In genomic region chr2:32822643-32823042, GRCm38 (mm10) we compare ENCODE assay signal across 18 mouse cellular contexts. TPM values are rescaled to one million over a fixed set of nuclear protein-coding genes. Genes with fewer than 3 reads are reported as not detected.
DNase-seq lines count a peak whose midpoint lies in the region; ATAC-seq and TF ChIP-seq lines count a peak whose summit lies in the region.
"Had no signal": no experiment of that assay in that cellular context is flagged by ENCODE, and none has a peak within 500 bp of the region (broad histone marks: within the 10 kb centered on the region; RNA-seq: fewer than 3 reads in every experiment).

No protein-coding gene starts in this region.

- H3K4me2 ChIP-seq in forebrain, embryonic 16.5 days (ENCODE audit: low read length) = no peak overlapping the region
- no peak overlapping the region for H3K4me2 ChIP-seq in intestine, embryonic 15.5 days (replicated peaks)
- H3K4me2 ChIP-seq: limb, embryonic 15.5 days; midbrain, embryonic 12.5 days had no signal

- no peak overlapping the region for H3K4me3 ChIP-seq in forebrain, embryonic 10.5 days
- no peak overlapping the region for H3K4me3 ChIP-seq in forebrain, embryonic 16.5 days (replicated peaks; ENCODE audit: low read length)
- no peak overlapping the region for H3K4me3 ChIP-seq in left cerebral cortex, adult 2 months
- no peak overlapping the region for H3K4me3 ChIP-seq in cerebellum, adult 2 months (replicated peaks; ENCODE audit: insufficient read depth, low read depth, low read length)
- H3K4me3 ChIP-seq in embryonic facial prominence, embryonic 10.5 days = no peak overlapping the region
- no peak overlapping the region for H3K4me3 ChIP-seq in intestine, embryonic 15.5 days (replicated peaks)
- H3K4me3 ChIP-seq: heart, embryonic 10.5 days; limb, embryonic 15.5 days; midbrain, embryonic 12.5 days; myocyte had no signal

- no peak for TF ChIP-seq POLR2A in cerebellum, adult 2 months (IDR thresholded peaks at IDR 0.05; ENCODE audit: borderline replicate concordance, insufficient read depth, low read length)

- no peak for DNase-seq in forebrain, embryonic 10.5 days (ENCODE audit: extremely low spot score, low spot score)
- no peak for DNase-seq in left cerebral cortex, adult 2 months (ENCODE audit: extremely low spot score in 1 of 2, low spot score in 2 of 2)
- DNase-seq in left cerebral cortex, adult 11 months (ENCODE audit: low spot score) = no peak
- peak; percentile 68 to 69 for DNase-seq in cerebellum, adult 2 months
- no peak for DNase-seq in embryonic facial prominence, embryonic 10.5 days (ENCODE audit: low spot score)
- DNase-seq: adrenal gland, adult 8-10 months; heart, postnatal 10 days; lung, adult 18-20 months; lung, postnatal 36 days; thymus, postnatal 36 days had no signal

- H3K27me3 ChIP-seq in forebrain, embryonic 10.5 days (ENCODE audit: poor library complexity, severe bottlenecking) = no peaks in the 10 kb centered on the region
- H3K27me3 ChIP-seq in forebrain, embryonic 16.5 days (replicated peaks; ENCODE audit: control insufficient read depth, insufficient read depth, low read length) = no peaks in the 10 kb centered on the region
- no peaks in the 10 kb centered on the region for H3K27me3 ChIP-seq in cerebellum, adult 2 months (ENCODE audit: control insufficient read depth, insufficient read depth, low read length)
- no peaks in the 10 kb centered on the region for H3K27me3 ChIP-seq in embryonic facial prominence, embryonic 10.5 days (replicated peaks; ENCODE audit: low read depth, poor library complexity, severe bottlenecking)
- no peaks in the 10 kb centered on the region for H3K27me3 ChIP-seq in intestine, embryonic 15.5 days (replicated peaks)
- H3K27me3 ChIP-seq: limb, embryonic 15.5 days; midbrain, embryonic 12.5 days had no signal

- H3K9me3 ChIP-seq in forebrain, embryonic 10.5 days = no peaks in the 10 kb centered on the region
- H3K9me3 ChIP-seq in forebrain, embryonic 16.5 days (ENCODE audit: control insufficient read depth, low read length) = no peaks in the 10 kb centered on the region
- H3K9me3 ChIP-seq in embryonic facial prominence, embryonic 10.5 days = no peaks in the 10 kb centered on the region
- H3K9me3 ChIP-seq in intestine, embryonic 15.5 days = no peaks in the 10 kb centered on the region
- H3K9me3 ChIP-seq: heart, embryonic 10.5 days; limb, embryonic 15.5 days; midbrain, embryonic 12.5 days had no signal

- peaks cover 22% of the 10 kb centered on the region for H3K4me1 ChIP-seq in forebrain, embryonic 10.5 days
- H3K4me1 ChIP-seq in forebrain, embryonic 16.5 days (replicated peaks; ENCODE audit: control insufficient read depth, insufficient read depth, low read length) = peaks cover 7% of the 10 kb centered on the region
- peaks cover 65% of the 10 kb centered on the region for H3K4me1 ChIP-seq in cerebellum, adult 2 months (ENCODE audit: control insufficient read depth, insufficient read depth, low read length)
- H3K4me1 ChIP-seq in embryonic facial prominence, embryonic 10.5 days = peaks cover 25% of the 10 kb centered on the region
- peaks cover 15% of the 10 kb centered on the region for H3K4me1 ChIP-seq in intestine, embryonic 15.5 days (replicated peaks)

- H3K36me3 ChIP-seq in forebrain, embryonic 10.5 days (replicated peaks) = peaks cover 4% of the 10 kb centered on the region; the same call in 1 of the 2 replicates
- peaks cover 8% of the 10 kb centered on the region; the same call in 1 of the 2 replicates for H3K36me3 ChIP-seq in forebrain, embryonic 16.5 days (ENCODE audit: control insufficient read depth, insufficient read depth)
- peaks cover 10% of the 10 kb centered on the region for H3K36me3 ChIP-seq in embryonic facial prominence, embryonic 10.5 days (replicated peaks)
- H3K36me3 ChIP-seq in intestine, embryonic 15.5 days = no peaks in the 10 kb centered on the region
- H3K36me3 ChIP-seq: limb, embryonic 15.5 days had no signal

- H3K27ac ChIP-seq in forebrain, embryonic 10.5 days = peak overlapping the region; percentile 72
- H3K27ac ChIP-seq in forebrain, embryonic 16.5 days (ENCODE audit: low read length) = no peak overlapping the region
- H3K27ac ChIP-seq in left cerebral cortex, adult 2 months = peak overlapping the region; percentile 53; the same call in 1 of the 2 replicates
- peak overlapping the region; percentile 61 for H3K27ac ChIP-seq in cerebellum, adult 2 months (ENCODE audit: insufficient read depth, low read length)
- H3K27ac ChIP-seq in embryonic facial prominence, embryonic 10.5 days (replicated peaks) = peak overlapping the region; percentile 57
- H3K27ac ChIP-seq in intestine, embryonic 15.5 days = no peak overlapping the region
- H3K27ac ChIP-seq: limb, embryonic 15.5 days had no signal

- no peak for TF ChIP-seq CTCF in left cerebral cortex, adult 2 months (IDR thresholded peaks at IDR 0.05)
- TF ChIP-seq CTCF in cerebellum, adult 2 months (IDR thresholded peaks at IDR 0.05; ENCODE audit: borderline replicate concordance, insufficient read depth, low read depth, low read length) = no peak; the same call in 1 of the 2 replicates

- ATAC-seq in forebrain, embryonic 16.5 days = no peak
- ATAC-seq in intestine, embryonic 15.5 days = no peak

- no peak overlapping the region for H3K9ac ChIP-seq in forebrain, embryonic 16.5 days (replicated peaks; ENCODE audit: low read depth, low read length)
- no peak overlapping the region for H3K9ac ChIP-seq in intestine, embryonic 15.5 days
- H3K9ac ChIP-seq: limb, embryonic 15.5 days; midbrain, embryonic 12.5 days had no signal

- intact Hi-C loops in left cerebral cortex, adult 2 months (cut with DNase I) = no loop called here

- 83% methylated on average over 6 of the region's 6 CpGs for WGBS in forebrain, embryonic 10.5 days
- WGBS in forebrain, embryonic 16.5 days = 90% methylated on average over 6 of the region's 6 CpGs
- 16% methylated on average over 6 of the region's 6 CpGs for whole genome bisulfite sequencing in cerebellum, adult 2 months
- 84% methylated on average over 6 of the region's 6 CpGs for WGBS in embryonic facial prominence, embryonic 10.5 days
- WGBS in intestine, embryonic 15.5 days = 83% methylated on average over 6 of the region's 6 CpGs

RNA-seq across cellular contexts. Expression of gene Stxbp1, which starts 24.4 kb away (rescaled TPM):
- 18.7 and 20.8 TPM in 2 replicates for polyA plus RNA-seq in forebrain, embryonic 10.5 days (2016; fragmentation: Nextera tagmentation; extraction: Ambion mirVana)
- 227 and 251 TPM in 2 replicates for polyA plus RNA-seq in forebrain, embryonic 16.5 days (2015; fragmentation: Nextera tagmentation; extraction: Ambion mirVana)
- 100 to 1,000 TPM; 947 to 984 TPM for total RNA-seq in left cerebral cortex, adult 2 months (2021)
- 889 and 932 TPM in 2 replicates for polyA plus RNA-seq in cerebellum, adult 2 months (2012; rRNA removed)
- 24.4 and 25.1 TPM in 2 replicates for polyA plus RNA-seq in embryonic facial prominence, embryonic 10.5 days (2016; fragmentation: Nextera tagmentation; extraction: Ambion mirVana)
- 21.2 and 22.1 TPM in 2 replicates for polyA plus RNA-seq in intestine, embryonic 15.5 days (2015; fragmentation: Nextera tagmentation; extraction: Ambion mirVana)

RNA-seq across cellular contexts. Expression of gene Cfap157, which starts 38.4 kb away (rescaled TPM):
- 1.1 and 1.2 TPM in 2 replicates for polyA plus RNA-seq in forebrain, embryonic 10.5 days (2016; fragmentation: Nextera tagmentation; extraction: Ambion mirVana)
- polyA plus RNA-seq in forebrain, embryonic 16.5 days (2015; fragmentation: Nextera tagmentation; extraction: Ambion mirVana) = 0.58 and 0.66 TPM in 2 replicates
- under 1 TPM; 0.20 to 0.61 TPM for total RNA-seq in left cerebral cortex, adult 2 months (2021)
- 0.70 and 1.7 TPM in 2 replicates for polyA plus RNA-seq in cerebellum, adult 2 months (2012; rRNA removed)
- 0.54 and 0.60 TPM in 2 replicates for polyA plus RNA-seq in embryonic facial prominence, embryonic 10.5 days (2016; fragmentation: Nextera tagmentation; extraction: Ambion mirVana)
- 0.26 and 0.61 TPM in 2 replicates for polyA plus RNA-seq in intestine, embryonic 15.5 days (2015; fragmentation: Nextera tagmentation; extraction: Ambion mirVana)
- total RNA-seq: adrenal gland, adult 8-10 months; gastrocnemius, postnatal 4 days had no signal

RNA-seq across cellular contexts. Expression of gene Ptrh1, which starts 47.1 kb away (rescaled TPM):
- 4.4 and 5.1 TPM in 2 replicates for polyA plus RNA-seq in forebrain, embryonic 10.5 days (2016; fragmentation: Nextera tagmentation; extraction: Ambion mirVana)
- 5.4 and 6.9 TPM in 2 replicates for polyA plus RNA-seq in forebrain, embryonic 16.5 days (2015; fragmentation: Nextera tagmentation; extraction: Ambion mirVana)
- 1 to 10 TPM; 7.9 to 9.3 TPM for total RNA-seq in left cerebral cortex, adult 2 months (2021)
- 7.4 and 8.5 TPM in 2 replicates for polyA plus RNA-seq in cerebellum, adult 2 months (2012; rRNA removed)
- polyA plus RNA-seq in embryonic facial prominence, embryonic 10.5 days (2016; fragmentation: Nextera tagmentation; extraction: Ambion mirVana) = 5.3 and 6.4 TPM in 2 replicates
- 5.5 and 6.4 TPM in 2 replicates for polyA plus RNA-seq in intestine, embryonic 15.5 days (2015; fragmentation: Nextera tagmentation; extraction: Ambion mirVana)

RNA-seq across cellular contexts. Expression of gene Ttc16, which starts 47.2 kb away (rescaled TPM):
- polyA plus RNA-seq in forebrain, embryonic 10.5 days (2016; fragmentation: Nextera tagmentation; extraction: Ambion mirVana) = 0.32 and 0.36 TPM in 2 replicates
- 0.41 and 0.62 TPM in 2 replicates for polyA plus RNA-seq in forebrain, embryonic 16.5 days (2015; fragmentation: Nextera tagmentation; extraction: Ambion mirVana)
- under 1 TPM; 0.40 to 0.52 TPM for total RNA-seq in left cerebral cortex, adult 2 months (2021)
- polyA plus RNA-seq in cerebellum, adult 2 months (2012; rRNA removed) = 2.0 and 2.6 TPM in 2 replicates
- 0.31 and 0.34 TPM in 2 replicates for polyA plus RNA-seq in embryonic facial prominence, embryonic 10.5 days (2016; fragmentation: Nextera tagmentation; extraction: Ambion mirVana)
- 0.18 and 0.29 TPM in 2 replicates for polyA plus RNA-seq in intestine, embryonic 15.5 days (2015; fragmentation: Nextera tagmentation; extraction: Ambion mirVana)
- total RNA-seq: gastrocnemius, postnatal 4 days; heart, postnatal 10 days had no signal
- polyA plus RNA-seq: kidney, embryonic 14.5 days had no signal

RNA-seq across cellular contexts. Expression of gene Fam129b, which starts 53.3 kb away (rescaled TPM):
- polyA plus RNA-seq in forebrain, embryonic 10.5 days (2016; fragmentation: Nextera tagmentation; extraction: Ambion mirVana) = 22.8 and 25.3 TPM in 2 replicates
- 36.4 and 41.1 TPM in 2 replicates for polyA plus RNA-seq in forebrain, embryonic 16.5 days (2015; fragmentation: Nextera tagmentation; extraction: Ambion mirVana)
- 10 to 100 TPM; 24.4 to 31.4 TPM for total RNA-seq in left cerebral cortex, adult 2 months (2021)
- 23.9 and 24.5 TPM in 2 replicates for polyA plus RNA-seq in cerebellum, adult 2 months (2012; rRNA removed)
- polyA plus RNA-seq in embryonic facial prominence, embryonic 10.5 days (2016; fragmentation: Nextera tagmentation; extraction: Ambion mirVana) = 43.9 and 46.4 TPM in 2 replicates
- 40.4 and 42.2 TPM in 2 replicates for polyA plus RNA-seq in intestine, embryonic 15.5 days (2015; fragmentation: Nextera tagmentation; extraction: Ambion mirVana)

Comparison
In these comparisons a context has a peak if more than half of its experiments do, and no peak if none do; other contexts are left out.
1. H3K27ac ChIP-seq: peak in forebrain, embryonic 10.5 days (single experiment), left cerebral cortex, adult 2 months (single experiment), cerebellum, adult 2 months (single experiment) and embryonic facial prominence, embryonic 10.5 days (single experiment); none in forebrain, embryonic 16.5 days (single experiment) and intestine, embryonic 15.5 days (single experiment).
2. DNase-seq: peak in cerebellum, adult 2 months (2 of 2); none in forebrain, embryonic 10.5 days (single experiment), left cerebral cortex, adult 2 months (0 of 2), left cerebral cortex, adult 11 months (single experiment) and embryonic facial prominence, embryonic 10.5 days (single experiment).